Mouse (Mus musculus): Measurements from ENCODE around the gene Alg2.

The Alg2 gene

DNA sequence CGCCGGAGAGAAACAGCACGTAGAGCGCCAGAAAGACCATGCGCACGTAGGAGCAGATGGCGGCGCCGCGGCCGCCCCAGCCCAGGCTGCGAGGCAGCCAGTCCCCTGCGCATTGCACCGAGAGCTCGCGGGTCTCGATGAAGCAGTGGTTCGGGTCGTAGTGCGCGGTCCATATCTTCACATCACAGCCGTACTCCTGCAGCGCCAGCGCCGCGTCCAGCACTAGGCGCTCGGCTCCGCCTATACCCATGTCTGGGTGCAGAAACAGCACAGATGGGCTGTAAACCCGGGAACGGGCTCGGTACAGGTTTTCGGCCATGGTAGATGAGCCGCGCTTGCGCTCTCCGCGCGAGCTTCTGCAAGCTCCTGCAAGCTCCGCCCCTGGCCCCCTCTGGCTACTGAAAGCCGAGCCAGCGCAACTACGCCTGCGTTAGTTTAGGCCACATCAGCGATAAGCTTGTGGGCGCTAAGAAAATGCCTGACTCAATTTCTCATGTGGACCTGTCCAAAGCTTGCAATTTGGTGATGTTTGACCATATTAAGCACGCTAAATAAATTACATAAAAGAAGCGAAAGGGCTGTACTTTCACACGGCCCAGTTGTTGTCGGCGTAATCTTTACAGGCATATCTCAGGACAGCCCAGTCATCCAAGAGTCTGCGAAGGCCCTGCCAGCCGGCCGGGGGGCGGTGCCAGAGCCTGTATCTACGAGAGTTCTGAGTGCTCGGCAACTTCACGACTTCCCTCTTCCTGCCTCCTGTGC is at the start of gene Alg2, which contains the start of gene Sec61b:
Gene Alg2, minus strand, starts transcription at position 366 of the 762 bp plus-strand sequence.
Gene Sec61b, plus strand, starts transcription at position 691 of the 762 bp plus-strand sequence.
- peak; percentile 95 for DNase-seq (ENCODE audit: low spot score)

DNA sequence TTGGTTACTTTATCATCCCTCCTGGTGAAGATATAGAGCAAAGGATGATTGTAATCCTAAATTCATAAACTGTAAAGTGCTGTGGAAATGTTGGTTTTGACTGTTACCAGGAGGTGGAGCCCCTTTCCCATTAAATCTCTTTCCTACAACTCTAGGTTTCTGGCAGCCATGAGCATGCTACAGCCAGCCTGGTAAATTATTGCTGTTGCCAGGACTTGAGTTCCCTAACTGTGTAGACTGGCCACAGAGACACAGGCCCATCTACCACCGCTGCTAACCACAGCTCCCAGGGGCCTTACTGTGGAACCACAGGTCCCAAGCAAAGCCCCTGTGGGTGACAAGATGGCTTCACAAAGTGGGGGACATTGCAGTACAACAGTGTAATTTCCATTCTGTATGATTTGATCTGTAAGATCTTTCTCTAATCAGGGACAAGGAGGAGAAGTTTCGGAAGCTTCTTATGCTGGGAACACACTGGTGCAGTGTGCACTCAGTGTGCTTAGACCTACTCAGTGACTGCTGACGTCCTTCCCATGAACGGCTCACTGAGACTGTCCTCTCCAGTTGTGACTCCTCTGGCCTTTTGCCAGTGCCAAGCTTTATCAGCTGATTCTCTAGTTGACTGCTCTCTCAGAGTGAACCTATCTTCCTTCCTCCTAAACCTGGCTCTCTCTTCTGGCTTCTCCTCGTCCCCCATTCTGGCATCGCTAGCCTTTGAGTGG is 47.9 kb upstream of the Alg2 start:
- no peak for DNase-seq (ENCODE audit: low spot score)

DNA sequence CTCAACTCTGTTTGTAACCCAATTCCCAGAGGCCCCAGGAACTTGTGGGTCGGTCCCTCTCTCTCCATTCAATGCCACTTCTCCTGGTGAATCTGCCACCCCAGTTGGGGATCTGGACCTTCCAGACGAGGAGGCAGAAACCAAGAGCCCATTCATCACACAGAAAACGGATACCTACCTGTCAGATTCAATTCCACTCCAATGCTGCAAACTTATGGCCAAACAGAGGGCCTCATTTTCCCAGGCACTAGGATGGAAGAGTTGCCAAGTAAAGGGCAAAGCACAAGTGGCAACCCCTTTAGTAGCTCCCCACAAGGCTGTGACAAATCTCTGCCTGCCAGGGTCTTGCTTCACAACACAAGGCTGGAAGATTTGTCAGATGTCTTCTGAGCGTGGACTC is 45.9 kb upstream of the Alg2 start:
- no peak for DNase-seq (ENCODE audit: low spot score)

DNA sequence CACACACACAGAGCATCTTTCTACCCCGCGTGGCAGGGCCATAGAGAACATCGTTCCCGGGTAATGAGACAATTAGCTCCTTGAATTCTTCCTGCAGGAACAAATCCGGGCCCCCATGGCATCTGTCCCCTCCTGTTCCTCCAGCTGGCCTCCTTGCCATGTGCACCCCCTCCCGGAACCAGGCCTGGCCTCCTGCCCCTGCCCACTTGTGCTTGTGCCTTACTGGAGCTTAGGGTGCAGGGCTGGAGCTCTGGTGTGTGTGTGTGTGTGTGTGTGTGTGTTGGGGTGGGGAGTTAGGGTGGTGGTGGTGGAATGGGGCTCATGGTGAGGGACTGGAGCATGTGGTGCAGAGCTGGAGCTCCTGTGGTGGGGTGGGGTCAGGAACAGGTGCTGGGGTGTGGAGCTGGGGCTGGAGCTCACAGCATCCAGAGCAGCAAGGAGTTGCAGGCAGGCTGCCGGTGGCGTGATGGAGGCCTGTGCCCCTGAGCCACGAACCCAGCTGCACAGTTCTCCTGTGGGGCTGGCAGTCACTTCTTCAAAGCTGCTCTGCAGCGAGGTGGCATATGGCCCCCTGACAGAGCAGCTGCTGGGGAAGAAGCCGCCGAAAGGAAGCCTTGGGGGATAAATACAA is 44.5 kb upstream of the Alg2 start:
- DNase-seq (ENCODE audit: low spot score) = no peak

DNA sequence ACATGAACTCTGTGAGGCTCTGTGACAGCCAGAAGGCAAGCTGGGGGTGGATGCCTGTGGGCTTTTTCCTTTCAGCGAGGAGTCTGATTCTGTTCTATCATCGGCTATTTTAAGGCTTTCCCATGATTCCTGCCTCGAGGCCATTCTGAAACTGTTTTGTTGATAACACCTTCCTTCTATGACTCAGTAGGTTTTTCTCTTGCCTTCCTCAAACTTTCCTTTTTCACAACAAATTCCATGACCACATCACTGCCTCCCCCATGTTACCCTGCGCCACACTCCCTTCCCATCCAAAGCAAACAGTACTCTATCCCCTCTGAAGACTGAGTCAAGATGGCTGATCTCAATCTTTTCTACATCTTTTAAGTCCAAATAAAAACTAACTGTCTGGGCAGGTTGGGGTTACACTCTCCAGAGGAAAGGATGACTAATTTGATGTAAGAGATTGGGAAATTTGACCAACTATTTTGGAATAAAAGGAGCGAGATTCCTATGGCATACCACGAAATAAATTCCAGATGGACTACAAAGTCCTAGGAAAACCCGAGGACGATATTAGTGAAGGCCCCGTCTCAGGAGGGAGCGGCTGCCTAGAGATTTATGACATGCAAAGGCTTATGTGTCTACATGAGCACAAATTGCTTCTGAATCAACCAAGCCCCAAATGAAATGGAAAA is 30.8 kb upstream of the Alg2 start:
- DNase-seq (ENCODE audit: low spot score) = no peak

DNA sequence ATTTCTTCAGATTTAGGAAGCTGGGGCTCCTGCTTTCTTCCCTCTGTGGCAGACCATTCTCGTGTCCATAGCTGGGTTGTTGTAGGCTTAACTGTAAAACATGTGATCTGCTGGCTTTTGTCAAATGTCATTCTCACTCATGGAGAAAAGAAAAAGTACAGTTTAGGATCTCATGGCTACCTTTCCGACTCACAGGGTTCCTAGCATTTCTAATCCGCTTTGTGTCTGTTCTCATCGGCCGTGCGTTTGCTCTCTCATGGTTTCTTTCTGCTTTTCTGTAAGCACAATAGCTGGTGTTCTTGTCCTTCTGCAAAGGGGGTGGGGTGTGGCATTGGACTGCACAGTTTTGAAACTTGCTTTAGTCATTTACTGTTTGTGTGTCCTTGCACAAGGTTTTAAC is 28.9 kb upstream of the Alg2 start:
- DNase-seq (ENCODE audit: low spot score) = no peak

DNA sequence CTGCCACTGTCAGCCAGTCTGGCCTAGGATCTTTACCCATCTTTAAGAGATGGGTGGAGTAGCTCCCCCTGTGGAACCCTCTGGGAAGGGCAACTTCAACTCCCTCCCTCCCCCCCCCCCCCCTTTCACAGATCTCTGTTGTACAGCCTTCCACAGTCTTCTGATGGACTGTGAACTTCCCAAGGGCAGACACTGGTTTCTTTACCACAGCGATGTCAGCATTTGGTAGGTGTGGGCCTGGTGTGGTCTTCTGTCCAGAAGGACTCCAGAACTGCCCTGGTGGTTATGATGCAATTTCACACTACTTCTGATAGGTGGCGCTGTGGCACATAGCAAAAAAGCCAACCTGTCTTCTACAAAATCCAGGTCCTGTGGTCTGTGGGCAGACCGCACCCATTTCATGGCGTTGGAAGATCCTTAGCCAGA is 28.4 kb upstream of the Alg2 start:
- DNase-seq (ENCODE audit: low spot score) = peak; percentile 20

DNA sequence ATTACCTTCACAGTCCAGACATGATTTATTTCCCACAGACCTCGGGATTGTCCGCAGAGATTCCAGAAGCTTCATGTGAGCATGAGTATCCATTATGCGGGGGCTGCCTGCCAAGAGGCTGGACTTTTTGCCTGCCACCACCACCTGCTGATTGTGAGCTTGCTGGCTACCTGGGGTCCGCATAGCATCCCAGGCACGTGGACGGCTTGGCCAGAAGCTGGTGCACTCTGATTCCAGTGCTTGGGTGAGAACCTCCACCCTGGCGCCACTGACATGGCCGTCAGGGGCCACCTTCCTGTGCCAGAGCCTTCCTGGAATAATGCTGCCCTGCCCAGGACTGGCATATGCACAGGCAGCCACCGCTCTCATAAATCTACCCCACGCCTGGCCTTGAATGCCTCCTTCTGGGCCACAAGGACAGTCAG is 25.0 kb upstream of the Alg2 start:
- DNase-seq (ENCODE audit: low spot score) = no peak

DNA sequence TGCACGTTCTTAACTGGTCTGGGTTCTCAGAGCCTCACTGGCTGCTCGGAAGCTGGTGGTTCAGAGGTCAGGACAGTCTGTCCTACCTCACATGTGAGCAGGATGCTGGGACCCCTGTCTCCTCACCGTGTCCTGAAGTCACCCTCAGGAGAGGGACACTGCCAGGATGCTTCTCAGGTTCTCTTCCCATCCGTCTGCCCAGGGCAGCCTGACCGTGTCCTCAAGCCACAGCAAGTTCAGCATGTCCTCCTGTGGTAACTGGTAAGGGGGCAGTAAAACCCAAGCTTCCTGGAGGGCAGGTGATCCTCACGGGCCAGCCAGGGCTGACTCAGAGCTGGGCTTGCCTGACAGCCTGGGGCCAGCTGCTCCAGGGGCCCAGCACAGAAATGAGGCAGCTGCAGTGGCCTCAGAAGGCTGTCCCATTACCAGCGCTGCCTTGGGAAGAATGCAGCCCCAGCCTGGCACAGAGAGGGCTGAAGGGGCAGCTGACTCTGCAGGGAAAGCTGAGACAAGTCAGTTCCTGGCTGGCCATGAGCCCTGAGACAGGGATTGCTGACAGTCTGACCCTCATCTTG is 23.8 kb upstream of the Alg2 start:
- DNase-seq (ENCODE audit: low spot score) = no peak

DNA sequence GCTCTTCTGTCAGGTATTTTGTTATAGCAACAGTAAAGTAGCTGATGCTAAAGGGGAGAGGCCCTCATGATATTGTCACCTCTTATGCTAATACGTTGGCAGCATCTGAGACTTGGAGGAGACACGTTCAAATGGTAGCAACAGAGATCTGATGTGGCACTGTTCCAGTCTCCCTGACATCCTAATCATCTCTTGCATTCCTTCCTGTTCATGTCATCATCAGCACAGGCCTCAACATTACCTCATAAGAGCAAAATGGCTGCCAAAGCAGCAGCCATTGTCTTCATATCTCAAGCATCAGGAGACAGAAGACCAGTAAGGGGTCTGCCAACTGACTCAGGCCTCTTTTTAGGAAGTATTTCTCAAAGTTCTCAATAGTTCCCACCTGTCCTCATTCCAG is 20.6 kb upstream of the Alg2 start:
- no peak for DNase-seq (ENCODE audit: low spot score)

DNA sequence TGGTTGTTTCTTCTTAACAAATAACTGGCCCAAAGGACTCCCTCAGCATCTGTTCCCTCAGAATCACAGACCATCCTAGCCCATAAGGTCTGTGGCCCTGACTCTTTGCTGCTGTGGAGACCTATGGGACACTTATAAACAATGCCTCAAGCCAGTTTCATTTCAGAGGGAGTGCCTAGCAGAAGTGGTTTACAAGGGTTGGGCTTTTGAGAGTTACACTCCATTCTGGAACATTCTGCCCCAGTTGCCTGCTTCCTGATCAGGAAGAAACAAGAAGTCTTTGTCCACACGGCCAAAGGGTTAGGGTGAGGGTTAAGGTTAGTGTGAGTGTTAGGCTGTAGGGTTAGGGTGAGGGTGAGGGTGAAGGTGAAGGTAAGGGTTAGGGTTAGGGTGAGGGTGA is 20.0 kb upstream of the Alg2 start:
- no peak for DNase-seq (ENCODE audit: low spot score)

DNA sequence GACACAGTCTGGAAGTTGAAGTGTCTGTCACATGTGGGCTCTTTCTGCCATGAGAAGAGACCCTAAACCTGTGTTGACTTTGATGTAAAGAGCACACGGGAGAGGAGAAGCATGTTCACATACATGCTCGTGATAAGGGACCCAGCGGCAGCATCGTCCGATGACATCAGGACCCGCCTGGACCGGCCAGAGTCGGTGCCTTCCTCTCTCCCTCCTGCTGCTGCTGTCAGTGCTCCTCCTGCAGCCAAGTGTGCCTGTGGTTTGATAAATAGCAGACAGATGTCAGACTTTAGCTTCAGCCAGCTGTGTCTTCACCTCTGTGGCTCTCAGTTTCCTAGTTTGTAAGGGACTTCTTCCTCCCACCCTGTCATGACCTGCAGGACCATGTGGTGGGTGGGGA is 19.3 kb upstream of the Alg2 start:
- no peak for DNase-seq (ENCODE audit: low spot score)

DNA sequence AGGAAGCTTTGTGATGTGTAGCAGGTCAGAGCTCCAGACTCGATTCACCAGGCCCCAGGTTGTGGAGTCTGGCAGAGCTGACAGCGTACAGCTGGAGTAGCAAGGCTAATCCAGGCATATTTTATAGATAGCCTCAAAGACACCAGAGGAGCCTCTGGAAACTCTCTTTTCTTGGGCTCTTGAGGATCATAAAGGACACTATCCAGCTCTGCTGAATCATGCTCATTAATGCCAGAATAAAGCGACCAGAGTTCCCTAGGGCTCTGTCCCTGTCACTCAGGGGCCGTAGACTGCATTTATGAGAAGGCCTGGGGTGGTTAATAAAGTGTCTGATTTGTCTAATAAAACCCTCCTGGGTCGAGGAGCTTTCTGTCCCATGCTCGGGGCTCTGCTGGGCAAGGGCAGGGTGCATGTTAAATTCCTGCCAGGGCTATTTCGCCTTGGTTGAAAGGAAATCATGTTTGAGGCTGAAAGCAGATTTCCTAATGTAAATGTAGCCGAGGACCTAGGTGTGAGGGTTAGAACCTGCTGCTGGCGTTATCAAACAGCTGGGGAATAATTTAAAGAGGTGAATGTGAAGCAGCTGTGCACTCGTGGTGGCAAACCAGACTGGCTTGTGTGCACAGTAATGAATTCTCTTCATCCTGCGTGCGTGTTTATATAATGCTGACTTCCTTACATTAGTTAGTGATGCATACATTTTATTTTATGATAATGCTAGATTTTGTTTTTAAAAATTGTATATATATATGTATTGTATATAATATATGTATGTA is 18.4 kb upstream of the Alg2 start:
- no peak for DNase-seq (ENCODE audit: low spot score)

DNA sequence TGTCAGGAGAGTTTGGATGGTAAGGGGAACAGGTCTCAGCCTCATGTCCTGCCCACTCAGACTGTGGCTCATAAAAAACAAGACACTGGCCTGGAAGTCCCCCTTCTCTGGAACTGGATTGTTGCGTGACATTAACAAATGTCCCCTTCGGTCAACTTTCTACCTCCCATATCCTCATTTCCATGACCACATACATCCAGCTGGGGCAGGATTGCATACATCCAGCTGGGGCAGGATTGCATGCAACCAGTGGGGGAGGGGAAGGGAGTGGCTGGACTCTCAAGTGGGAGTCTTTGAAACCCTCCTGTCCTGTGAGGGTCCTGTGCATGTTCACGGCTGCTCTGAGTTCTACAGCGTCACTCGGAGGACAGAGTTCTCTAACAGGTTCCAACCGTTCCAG is 17.1 kb upstream of the Alg2 start:
- DNase-seq (ENCODE audit: low spot score) = no peak

DNA sequence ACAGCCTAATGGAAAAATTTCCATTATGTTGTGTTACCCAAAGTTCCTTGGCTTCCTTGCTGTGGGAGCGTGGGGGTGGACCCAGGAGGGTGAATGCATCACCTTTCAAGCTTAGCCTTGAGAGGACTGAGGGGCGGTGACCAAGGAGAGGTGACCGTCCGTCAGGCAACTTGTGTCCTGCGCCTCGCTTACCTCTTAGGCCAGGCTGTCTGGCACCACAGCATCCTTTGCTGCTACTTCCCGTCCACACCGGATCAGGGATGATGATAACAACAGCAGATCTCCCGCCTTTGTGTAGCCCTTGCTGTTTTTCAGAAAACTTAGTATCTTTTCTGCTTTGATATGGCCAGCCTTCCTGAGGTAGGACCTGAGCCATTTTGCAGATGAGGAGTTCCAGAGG is 6.4 kb upstream of the Alg2 start:
- no peak for DNase-seq (ENCODE audit: low spot score)

DNA sequence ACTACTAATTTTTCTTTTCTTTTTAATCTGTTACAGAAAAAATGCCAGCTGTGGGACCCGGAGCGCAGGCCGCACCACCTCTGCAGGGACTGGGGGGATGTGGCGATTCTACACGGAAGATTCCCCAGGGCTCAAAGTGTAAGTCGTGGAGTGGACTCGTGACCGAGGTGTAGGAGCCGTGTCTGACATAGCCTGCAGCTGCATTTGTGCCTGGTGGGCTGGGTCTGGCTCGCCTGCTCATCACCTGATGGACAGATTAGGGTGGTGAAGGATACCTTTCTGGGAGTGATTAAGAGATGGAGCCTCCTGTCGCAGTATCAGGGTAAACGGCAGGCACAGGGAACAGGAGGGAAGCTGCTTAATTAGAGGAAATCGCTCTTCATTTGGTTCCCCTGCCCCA is 6.0 kb upstream of the Alg2 start:
- no peak for DNase-seq (ENCODE audit: low spot score)

DNA sequence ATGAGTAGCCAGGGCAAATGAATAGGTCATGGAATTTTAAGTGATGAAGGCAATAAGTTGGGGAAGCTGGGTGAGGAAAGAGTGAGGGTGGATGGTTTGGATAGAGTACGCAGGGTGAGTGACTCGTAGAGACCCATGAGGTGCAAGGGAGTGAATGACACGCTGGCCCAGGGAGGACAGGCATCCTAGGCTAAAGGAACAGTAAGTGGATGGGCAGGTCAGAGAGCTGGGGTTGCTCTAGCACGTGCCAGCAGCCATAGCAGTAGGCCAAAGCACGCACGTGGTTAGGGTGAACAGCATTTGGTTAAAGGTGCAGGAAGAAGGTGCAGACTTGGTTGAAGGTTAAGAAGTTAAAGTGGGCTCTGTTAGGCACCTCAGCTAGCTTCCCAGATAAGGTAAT is 3.4 kb upstream of the Alg2 start:
- no peak for DNase-seq (ENCODE audit: low spot score)

DNA sequence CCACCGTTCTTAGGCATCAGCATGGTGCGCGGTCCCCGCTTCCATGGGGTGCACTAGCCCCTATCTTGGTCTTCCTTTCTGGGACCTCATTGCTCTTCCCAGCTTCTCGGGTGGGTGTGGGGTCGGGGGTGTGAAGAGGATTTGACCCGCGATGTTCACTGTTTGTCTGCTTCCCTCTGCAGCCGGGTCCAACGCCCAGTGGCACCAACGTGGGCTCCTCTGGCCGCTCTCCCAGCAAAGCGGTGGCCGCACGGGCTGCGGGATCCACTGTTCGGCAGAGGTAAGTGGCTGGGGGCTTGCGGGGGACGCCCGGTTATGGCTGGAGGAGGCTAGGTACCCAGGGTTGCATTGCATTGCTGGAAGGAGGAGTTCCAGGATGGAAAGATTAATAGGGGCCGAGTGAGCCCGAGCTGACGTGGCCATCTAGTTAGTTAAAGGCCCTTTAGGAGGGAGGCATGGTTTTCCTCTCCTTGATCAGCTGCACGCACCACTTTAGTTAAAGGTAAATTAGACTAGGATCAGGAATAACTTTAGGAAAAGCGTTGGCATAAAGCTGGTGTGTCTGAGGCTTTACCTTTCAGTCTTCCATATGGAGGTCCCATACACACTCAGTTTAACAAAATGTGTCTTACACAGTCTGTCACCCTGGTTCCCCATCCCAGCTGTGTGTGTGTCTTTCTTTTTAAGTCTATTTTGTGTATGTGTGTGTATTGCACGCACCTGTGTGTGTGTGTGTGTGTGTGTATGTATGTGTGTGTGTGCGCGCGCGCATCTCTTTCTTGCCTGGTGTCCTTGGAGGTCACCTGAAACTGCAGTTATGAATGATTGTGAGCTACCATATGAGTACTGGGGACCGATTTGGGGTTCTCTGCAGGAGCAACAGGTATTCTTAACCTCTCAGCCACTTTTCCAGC is 854 bp upstream of the Alg2 start:
- no peak for DNase-seq (ENCODE audit: low spot score)

DNA sequence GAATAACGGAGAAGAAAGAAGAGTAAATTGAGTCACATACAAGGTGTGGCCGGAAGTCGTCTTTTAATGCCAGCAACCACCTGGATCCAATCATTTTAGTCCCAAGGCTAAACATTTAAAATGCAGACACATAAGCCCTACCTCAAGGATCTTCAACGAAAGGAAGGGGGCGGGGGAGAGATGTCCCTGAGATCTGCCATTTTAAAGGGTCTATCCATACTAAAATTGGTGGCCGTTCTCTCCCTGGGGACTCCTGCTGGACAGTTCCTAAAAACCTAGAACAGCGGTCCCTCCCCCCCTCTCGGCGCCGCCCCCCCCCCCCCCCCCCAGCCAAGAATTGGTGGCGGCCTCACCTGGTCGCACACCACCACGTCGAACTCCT is 556 bp downstream of the Alg2 start:
- DNase-seq (ENCODE audit: low spot score) = no peak

DNA sequence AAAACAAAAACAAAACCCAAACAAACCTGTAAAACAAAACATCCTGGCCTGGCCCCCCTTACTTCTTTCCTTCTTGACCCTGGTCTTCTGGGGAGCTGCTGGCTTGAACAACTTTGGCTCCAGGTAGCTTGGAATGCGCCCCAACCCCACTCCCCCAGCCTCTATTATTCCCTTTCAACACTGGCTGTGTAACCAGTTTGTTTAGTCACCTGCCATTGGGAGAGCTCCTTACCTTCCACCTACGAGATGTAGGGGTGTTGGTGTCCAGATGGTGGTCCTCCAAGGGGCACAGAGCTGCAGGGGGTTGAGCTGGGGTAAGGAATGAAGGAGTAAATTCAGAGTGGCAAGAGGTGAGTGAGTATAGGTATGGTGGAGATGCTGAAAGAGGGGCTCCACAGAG is 6.9 kb downstream of the Alg2 start:
- no peak for DNase-seq (ENCODE audit: low spot score)
